Mouse (Mus musculus): Measurements from ENCODE around the gene Tjp1.

DNA sequence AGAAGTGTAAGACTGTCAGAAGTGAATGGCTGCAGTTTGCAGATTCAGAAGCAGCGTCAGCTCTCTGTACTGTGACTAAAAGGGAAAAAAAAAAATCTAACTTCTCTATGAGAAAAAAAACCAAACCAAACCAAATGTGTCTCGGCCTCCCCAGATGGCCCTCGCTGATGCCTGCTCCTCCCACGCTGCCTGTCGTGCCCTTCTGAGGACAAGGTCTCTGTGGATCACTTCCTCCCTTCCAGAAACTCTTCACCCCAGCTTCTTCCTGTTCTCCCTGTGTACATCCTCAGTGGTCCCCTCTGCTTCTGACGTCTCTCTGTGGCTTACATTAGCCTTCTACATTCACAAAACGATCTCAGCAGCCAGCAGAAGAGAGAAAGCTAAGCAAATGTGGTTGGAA, 26.8 kb downstream of the Tjp1 start:
- TF ChIP-seq CTCF (IDR thresholded peaks at IDR 0.05; ENCODE audit: low read depth, low read length), result no peak
- TF ChIP-seq POLR2A (IDR thresholded peaks at IDR 0.05; ENCODE audit: insufficient read depth, low read length), result no peak
- no peak for TF ChIP-seq EP300 (IDR thresholded peaks at IDR 0.05; ENCODE audit: insufficient read depth, low read depth, low read length)
